Mouse (Mus musculus) hindbrain, embryonic 13.5 days (tissue): ENCODE measurements around the gene Rsg1. TPM values are rescaled to one million over a fixed set of nuclear protein-coding genes. Genes with fewer than 3 reads are reported as not detected.

Source experiments
- ATAC-seq: fragments of 200-750 bp; cut with Nextera tagmentation; 2 replicates; pipeline ENCODE4 v1.8.0; 2017; ENCODE audit warnings: moderate TSS enrichment; ENCODE audit not compliant: low FRiP score
- H3K27ac ChIP-seq: fragments of 300-500 bp; sonication (generic); 2 replicates; pipeline ENCODE4 v1.5.1; 2015; ENCODE audit warnings: inconsistent platforms, mild to moderate bottlenecking, moderate library complexity
- H3K27me3 ChIP-seq: fragments of 300-500 bp; sonication (generic); 2 replicates; pipeline ENCODE4 v1.6.1; 2015; ENCODE audit warnings: mild to moderate bottlenecking, inconsistent platforms
- H3K36me3 ChIP-seq: fragments of 300-500 bp; sonication (generic); 2 replicates; pipeline ENCODE4 v1.6.1; 2015; ENCODE audit warnings: mild to moderate bottlenecking, inconsistent platforms
- H3K4me1 ChIP-seq: fragments of 300-500 bp; sonication (generic); replicated peaks from 2 replicates; pipeline ENCODE4 v1.6.1; 2015; ENCODE audit warnings: inconsistent platforms
- H3K4me2 ChIP-seq: fragments of 300-500 bp; sonication (generic); 2 replicates; pipeline ENCODE4 v1.6.1; 2015; ENCODE audit warnings: inconsistent platforms, mild to moderate bottlenecking, moderate library complexity
- H3K4me3 ChIP-seq: fragments of 300-500 bp; sonication (generic); 2 replicates; pipeline ENCODE4 v1.5.1; 2015; ENCODE audit warnings: mild to moderate bottlenecking, inconsistent platforms
- H3K9ac ChIP-seq: fragments of 300-500 bp; sonication (generic); 2 replicates; pipeline ENCODE4 v1.6.1; 2015; ENCODE audit warnings: mild to moderate bottlenecking, inconsistent platforms
- H3K9me3 ChIP-seq: fragments of 300-500 bp; sonication (generic); 2 replicates; pipeline ENCODE4 v1.6.1; 2016; ENCODE audit warnings: inconsistent platforms
- WGBS: fragments of 180-500 bp; shearing (Covaris S2); methylation state at CpG from one replicate; pipeline ENCODE4 v1.1.7; 2015; 5-methylcytosine and 5-hydroxymethylcytosine counted together
- polyA plus RNA-seq: library from polyadenylated mRNA; unstranded; fragments of >200 nt; fragmentation: Nextera tagmentation; extraction: Ambion mirVana; gene quantifications from 2 replicates; pipeline ENCODE4 v1.2.1, GENCODE M21; 2015

Rsg1 gene
- polyA plus RNA-seq, 1 experiment from 2014 or later, result 8.5 TPM

DNA sequence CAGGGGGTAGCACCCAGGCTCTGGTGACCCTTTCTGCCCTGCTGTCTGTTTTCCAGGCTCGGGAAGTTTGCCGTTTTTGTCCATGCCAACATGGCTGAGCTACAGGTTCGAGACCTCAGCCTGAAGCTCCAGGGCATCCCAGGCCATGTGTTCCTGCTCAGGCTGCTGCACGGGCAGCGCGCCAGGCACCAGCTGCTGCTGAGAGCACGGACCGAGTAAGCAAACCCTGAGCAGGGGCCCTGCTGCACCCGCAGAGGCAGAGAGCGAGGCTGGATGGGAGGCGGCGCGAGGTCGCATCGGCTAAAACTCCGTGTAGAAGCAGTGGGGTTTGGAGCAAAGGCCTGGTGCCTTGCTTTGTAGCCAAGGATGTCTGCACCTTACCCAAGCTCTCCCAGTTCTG lies 40.5 kb downstream of the Rsg1 start:
- Histone ChIP-seq H3K27ac (no peak overlapping the region; the same call in 1 of the 2 replicates), H3K4me1 (peaks cover 7% of the 10 kb centered on the region), H3K4me2 (no peak overlapping the region), H3K36me3 (no peaks in the 10 kb centered on the region), H3K9ac (no peak overlapping the region), H3K9me3 (no peaks in the 10 kb centered on the region), H3K4me3 (no peak overlapping the region), H3K27me3 (peaks cover 23% of the 10 kb centered on the region)
- ATAC-seq, result no peak
- WGBS, result 58% methylated on average over 16 of the region's 16 CpGs

DNA sequence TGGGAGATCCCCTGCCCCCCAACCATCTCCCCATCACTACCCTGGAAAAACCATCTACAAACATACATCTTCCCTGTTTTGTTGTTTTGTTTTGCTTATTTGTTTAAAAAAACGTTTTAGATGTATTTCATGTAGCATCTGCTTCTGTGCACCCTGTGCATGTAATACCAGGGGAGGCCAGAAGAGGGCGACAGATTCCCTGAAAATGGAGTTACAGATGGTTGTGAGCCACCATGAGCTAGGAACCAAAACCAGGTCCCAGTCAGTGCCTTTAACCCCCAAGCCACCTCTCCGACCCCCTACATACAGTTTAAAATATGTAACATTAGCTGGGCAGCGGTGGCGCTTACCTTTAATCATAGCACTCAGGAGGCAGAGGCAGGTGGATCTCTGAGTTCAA lies 43.7 kb downstream of the Rsg1 start:
- Histone ChIP-seq H3K9ac (no peak overlapping the region), H3K4me2 (no peak overlapping the region), H3K27me3 (no peaks in the 10 kb centered on the region), H3K4me1 (peaks cover 7% of the 10 kb centered on the region), H3K9me3 (no peaks in the 10 kb centered on the region), H3K4me3 (no peak overlapping the region), H3K27ac (no peak overlapping the region), H3K36me3 (no peaks in the 10 kb centered on the region)
- no peak for ATAC-seq
- 67% methylated on average over 5 of the region's 5 CpGs for WGBS

DNA sequence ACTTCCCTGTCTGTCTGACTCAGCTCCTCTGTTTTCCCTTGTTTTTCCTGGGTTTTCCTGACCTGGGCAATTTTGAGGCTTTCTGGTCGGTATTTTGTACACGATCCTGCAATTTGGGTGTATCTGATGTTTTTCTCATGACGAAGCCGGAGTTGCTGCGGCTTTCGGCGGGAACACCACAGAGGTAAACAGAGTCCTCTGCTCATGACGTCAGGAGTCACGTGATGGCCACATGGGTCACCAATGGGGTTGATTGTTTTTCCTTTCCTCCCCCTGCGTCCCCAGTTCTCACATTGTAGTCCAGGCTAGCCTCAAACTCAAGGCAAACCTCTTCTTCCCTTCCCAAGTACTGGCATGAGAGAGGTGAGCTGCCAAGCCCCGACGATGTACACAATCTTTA lies 45.7 kb downstream of the Rsg1 start:
- no peak for ATAC-seq
- no peaks in the 10 kb centered on the region for H3K27me3 ChIP-seq
- H3K9me3 ChIP-seq, result no peaks in the 10 kb centered on the region
- H3K9ac ChIP-seq, result no peak overlapping the region
- H3K4me3 ChIP-seq, result no peak overlapping the region
- H3K36me3 ChIP-seq, result no peaks in the 10 kb centered on the region
- WGBS, result 80% methylated on average over 12 of the region's 12 CpGs
- H3K4me1 ChIP-seq, result peaks cover 4% of the 10 kb centered on the region
- H3K4me2 ChIP-seq, result no peak overlapping the region
- H3K27ac ChIP-seq, result no peak overlapping the region

DNA sequence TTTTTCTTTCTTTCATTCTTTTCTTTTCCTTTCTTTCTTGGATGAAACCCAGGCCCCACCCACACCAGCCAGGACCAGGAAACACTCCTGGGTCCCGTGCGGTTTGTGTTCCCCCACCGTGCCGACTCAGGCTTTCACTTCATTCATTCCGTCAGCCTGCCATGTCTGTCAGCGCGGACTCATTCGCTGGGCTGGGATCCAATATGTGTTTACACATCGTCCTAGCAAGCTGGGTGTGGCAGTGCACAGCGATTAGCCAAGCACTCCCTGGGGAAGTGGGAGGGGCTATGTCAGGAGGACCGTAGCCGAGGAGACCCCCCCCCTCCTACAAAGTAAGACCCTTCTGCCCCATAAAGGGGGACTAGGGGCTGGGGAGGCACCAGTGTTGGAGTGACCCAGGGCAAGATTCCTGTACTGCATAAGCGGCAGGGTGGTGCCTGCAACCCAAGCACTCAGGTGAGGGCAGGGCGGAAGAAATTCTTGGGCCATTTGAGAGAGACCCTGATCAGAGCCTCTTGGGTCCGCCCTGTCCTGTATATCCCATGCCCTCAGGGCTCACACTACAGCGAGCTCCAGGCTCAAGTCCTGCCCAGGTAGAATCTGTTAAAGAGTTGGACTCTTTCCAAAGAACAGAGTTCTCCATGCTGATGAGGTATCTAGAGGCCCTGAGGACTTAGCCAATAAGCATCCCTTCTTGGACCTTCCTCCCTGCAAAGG lies 46.4 kb downstream of the Rsg1 start:
- Histone ChIP-seq H3K9me3 (no peaks in the 10 kb centered on the region), H3K36me3 (no peaks in the 10 kb centered on the region), H3K4me3 (no peak overlapping the region), H3K9ac (no peak overlapping the region), H3K27me3 (no peaks in the 10 kb centered on the region), H3K27ac (no peak overlapping the region), H3K4me2 (no peak overlapping the region), H3K4me1 (no peaks in the 10 kb centered on the region)
- no peak for ATAC-seq
- 67% methylated on average over 16 of the region's 16 CpGs for WGBS

DNA sequence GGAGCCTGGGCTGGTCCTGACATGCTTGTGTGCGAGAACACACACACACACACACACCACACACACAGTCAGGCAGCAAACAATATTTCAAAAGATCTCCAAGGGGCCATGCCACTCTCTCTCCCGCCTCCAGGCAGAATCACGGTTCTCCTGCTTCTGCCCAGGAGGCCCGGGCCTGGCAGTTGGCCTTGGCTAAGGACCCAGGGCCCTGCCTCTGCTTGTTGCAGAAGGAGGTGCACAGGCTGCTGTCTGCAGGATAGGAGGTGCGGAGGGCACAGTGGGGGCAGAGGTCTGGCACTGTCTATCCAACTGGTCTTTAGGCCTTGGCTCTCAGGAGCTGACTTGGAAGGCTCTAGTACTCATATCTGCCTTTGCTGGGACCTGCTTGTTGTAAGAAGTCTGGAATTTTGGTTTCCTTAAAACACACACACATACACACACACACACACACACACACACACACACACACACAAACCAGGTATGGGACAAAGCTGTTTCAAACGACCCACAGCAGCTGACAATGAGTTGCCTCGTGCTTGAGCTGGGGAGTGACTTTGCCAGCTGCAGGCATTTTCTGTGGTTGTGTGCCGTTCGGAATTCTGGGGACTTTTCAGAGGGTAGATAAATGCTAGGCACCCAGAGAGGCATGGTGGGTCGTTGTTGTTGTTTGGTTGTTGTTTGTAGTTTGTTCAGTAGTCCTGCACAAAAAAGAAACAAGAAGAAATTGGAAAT lies 49.3 kb downstream of the Rsg1 start:
- Histone ChIP-seq H3K36me3 (no peaks in the 10 kb centered on the region), H3K27ac (no peak overlapping the region), H3K4me2 (no peak overlapping the region), H3K9ac (no peak overlapping the region), H3K4me1 (no peaks in the 10 kb centered on the region), H3K9me3 (0 out of 2 replicates have a peak, but pooled peaks cover 3% of the 10 kb centered on the region), H3K27me3 (no peaks in the 10 kb centered on the region), H3K4me3 (no peak overlapping the region)
- WGBS, result 84% methylated on average over 10 of the region's 10 CpGs
- ATAC-seq, result no peak

DNA sequence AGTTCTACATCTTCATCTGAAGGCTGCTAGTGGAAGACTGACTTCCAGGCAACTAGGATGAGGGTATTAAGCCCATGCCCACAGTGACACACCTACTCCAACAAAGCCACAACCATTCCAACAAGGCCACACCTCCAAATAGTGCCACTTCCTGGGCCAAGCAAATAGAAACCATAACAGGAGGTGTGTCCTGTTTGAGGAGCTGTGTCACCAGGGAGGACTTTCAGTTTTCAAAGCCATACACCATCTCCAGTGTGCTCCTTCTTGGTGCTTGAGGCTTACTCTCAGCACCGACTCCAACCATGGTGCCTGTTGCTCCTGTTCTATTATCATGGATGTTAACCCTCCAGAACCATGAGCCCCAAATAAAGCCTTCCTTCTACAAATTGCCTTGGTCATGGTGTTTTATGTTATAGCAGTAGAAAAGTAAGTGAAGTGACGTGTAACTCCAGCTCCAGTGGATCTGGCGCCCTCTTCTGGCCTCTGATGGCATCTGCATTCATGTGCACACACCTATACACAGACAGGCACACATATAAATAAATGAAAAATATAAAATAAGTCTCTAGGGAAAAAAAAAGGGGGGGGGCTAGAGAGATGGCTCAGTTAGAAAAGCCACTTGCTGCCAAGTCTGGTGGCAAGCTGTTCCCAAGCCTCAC lies 52.4 kb downstream of the Rsg1 start:
- Histone ChIP-seq H3K27ac (no peak overlapping the region), H3K4me3 (no peak overlapping the region), H3K4me1 (no peaks in the 10 kb centered on the region), H3K4me2 (no peak overlapping the region), H3K9me3 (0 out of 2 replicates have a peak, but pooled peaks cover 3% of the 10 kb centered on the region), H3K9ac (no peak overlapping the region), H3K27me3 (0 out of 2 replicates have a peak, but pooled peaks cover 2% of the 10 kb centered on the region), H3K36me3 (no peaks in the 10 kb centered on the region)
- 86% methylated on average over 3 of the region's 3 CpGs for WGBS
- no peak for ATAC-seq

DNA sequence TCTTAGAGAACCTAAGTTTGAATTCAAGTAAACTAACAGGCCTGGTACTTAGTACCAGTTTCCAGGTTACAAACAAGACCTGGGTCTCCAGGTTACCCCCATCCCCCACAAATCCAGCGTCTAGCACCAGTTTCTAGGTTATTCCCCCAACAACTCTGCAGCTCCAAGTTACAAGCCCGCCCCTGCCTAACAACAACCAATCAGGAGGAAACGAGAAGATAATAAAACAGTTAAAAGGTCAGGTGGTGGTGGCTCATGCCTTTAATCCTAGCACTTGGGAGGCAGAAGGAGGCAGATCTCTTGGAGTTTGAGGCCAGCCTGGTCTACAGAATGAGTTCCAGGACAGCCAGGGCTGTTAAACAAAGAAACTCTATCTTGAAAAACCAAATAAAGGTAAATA lies 53.5 kb downstream of the Rsg1 start:
- Histone ChIP-seq H3K36me3 (no peaks in the 10 kb centered on the region), H3K4me3 (no peak overlapping the region), H3K9me3 (0 out of 2 replicates have a peak, but pooled peaks cover 3% of the 10 kb centered on the region), H3K9ac (no peak overlapping the region), H3K27ac (no peak overlapping the region), H3K4me1 (no peaks in the 10 kb centered on the region), H3K27me3 (peaks cover 7% of the 10 kb centered on the region; the same call in 1 of the 2 replicates), H3K4me2 (no peak overlapping the region)
- 86% methylated on average over 3 of the region's 3 CpGs for WGBS
- no peak for ATAC-seq

DNA sequence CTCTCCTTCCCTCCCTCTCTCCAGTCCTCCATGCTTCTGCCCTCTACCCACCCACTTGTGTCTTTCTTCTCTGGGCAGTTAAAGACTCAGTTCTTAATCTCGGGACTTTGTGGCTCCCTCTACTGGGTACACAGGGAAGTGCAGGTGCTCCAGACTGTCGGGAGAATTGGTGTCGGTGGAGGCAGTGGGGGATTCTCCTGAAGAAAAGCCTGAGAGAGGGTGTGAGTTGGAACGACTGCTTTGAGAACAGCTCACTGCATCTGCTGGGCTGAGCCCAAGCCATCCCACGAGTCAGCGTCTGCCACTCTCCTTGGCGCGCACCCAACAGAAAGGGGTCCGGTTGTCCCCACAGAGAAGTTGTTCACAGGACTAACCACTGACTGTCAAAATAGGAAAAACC lies 54.1 kb downstream of the Rsg1 start:
- no peak overlapping the region for H3K27ac ChIP-seq
- ATAC-seq, result no peak
- no peaks in the 10 kb centered on the region for H3K36me3 ChIP-seq
- no peaks in the 10 kb centered on the region for H3K4me1 ChIP-seq
- no peak overlapping the region for H3K4me2 ChIP-seq
- peaks cover 13% of the 10 kb centered on the region; the same call in 1 of the 2 replicates for H3K27me3 ChIP-seq
- H3K9me3 ChIP-seq, result 0 out of 2 replicates have a peak, but pooled peaks cover 3% of the 10 kb centered on the region
- H3K4me3 ChIP-seq, result no peak overlapping the region
- no peak overlapping the region for H3K9ac ChIP-seq
- 42% methylated on average over 9 of the region's 9 CpGs for WGBS

DNA sequence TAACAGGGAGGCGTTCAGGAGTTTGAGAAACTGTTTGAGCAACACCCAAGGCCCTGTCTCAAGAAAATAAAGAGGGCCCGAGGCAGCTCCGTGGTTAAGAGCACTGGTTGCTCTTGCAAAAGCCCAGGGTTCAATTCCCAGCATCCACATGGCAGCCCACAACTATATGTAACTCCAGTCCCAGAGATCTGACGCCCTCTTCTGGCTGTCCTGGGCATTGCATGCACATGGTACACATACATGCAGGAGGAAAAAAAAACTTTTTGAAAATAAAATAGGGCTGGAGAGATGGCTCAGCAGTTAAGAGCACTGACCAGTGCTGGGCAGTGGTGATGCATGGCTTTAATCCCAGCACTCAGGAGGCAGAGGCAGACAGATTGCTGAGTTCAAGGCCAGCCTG lies 54.6 kb downstream of the Rsg1 start:
- Histone ChIP-seq H3K4me1 (0 out of 2 replicates have a peak, but pooled peaks cover under 1% of the 10 kb centered on the region), H3K36me3 (no peaks in the 10 kb centered on the region), H3K9me3 (0 out of 2 replicates have a peak, but pooled peaks cover 3% of the 10 kb centered on the region), H3K4me3 (no peak overlapping the region), H3K27ac (no peak overlapping the region), H3K4me2 (no peak overlapping the region), H3K27me3 (peaks cover 14% of the 10 kb centered on the region; the same call in 1 of the 2 replicates), H3K9ac (no peak overlapping the region)
- no peak for ATAC-seq
- WGBS, result 84% methylated on average over 4 of the region's 4 CpGs

DNA sequence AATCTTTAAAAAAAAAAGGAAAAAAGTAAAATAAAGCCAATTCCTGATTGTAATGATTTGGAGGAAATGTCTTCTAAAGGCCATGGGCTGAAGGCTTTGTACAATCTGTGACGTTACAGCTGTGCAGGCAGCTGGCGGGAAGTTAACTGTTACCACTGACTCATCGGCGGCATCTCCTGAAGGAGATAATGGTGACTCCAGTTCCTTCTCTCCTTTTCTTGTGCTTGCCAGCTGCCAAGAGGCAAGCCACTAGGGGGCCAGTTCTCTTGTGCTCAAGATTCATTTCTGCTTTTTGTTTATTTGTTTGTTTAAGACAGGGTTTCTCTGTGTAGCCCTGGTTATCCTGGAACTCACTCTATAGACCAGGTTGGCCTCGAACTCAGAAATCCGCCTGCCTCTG lies 55.3 kb downstream of the Rsg1 start:
- no peak overlapping the region for H3K27ac ChIP-seq
- no peaks in the 10 kb centered on the region for H3K36me3 ChIP-seq
- 80% methylated on average over 6 of the region's 6 CpGs for WGBS
- H3K9ac ChIP-seq, result no peak overlapping the region
- 0 out of 2 replicates have a peak, but pooled peaks cover 3% of the 10 kb centered on the region for H3K4me1 ChIP-seq
- no peak overlapping the region for H3K4me3 ChIP-seq
- ATAC-seq, result no peak
- peaks cover 17% of the 10 kb centered on the region; the same call in 1 of the 2 replicates for H3K27me3 ChIP-seq
- 0 out of 2 replicates have a peak, but pooled peaks cover 3% of the 10 kb centered on the region for H3K9me3 ChIP-seq
- no peak overlapping the region for H3K4me2 ChIP-seq

DNA sequence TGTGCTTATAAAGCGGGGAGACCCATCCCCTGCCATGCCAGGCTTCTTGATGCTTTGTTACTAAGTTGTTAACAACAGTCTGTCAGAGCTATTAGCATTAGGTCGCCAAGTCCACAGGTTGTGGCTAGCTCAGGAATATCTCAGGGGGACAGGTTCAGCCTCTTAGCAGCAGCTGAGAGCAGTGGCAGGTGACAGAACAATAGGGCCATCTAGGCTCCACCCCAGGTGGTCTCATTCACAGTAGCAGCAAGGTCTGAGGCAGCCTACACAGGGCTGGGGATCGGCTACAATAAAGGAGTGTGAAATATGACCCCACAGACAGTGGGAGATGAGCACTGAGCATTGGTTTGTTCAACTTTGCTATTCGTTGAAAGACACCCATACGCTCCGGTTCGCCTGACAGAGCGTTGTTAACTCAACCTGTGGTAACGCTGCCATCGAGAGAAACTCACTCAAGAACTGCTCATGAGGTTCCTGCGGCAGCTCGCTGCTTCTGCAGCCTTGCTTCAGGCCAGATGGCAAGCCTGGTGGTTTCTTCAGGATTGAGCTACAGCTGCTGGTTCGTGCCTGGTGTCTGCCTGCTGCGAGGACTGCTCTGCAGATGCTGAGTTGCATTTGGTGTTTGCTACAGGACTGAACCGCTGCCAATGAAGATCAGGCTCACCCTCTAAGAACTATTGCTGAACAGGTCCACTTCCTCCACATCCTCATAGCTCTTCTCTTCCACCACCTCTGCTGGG lies 56.6 kb downstream of the Rsg1 start:
- 48% methylated on average over 15 of the region's 15 CpGs for WGBS
- Histone ChIP-seq H3K9me3 (0 out of 2 replicates have a peak, but pooled peaks cover 3% of the 10 kb centered on the region), H3K9ac (no peak overlapping the region), H3K27me3 (peaks cover 21% of the 10 kb centered on the region), H3K27ac (no peak overlapping the region), H3K4me3 (no peak overlapping the region), H3K4me2 (no peak overlapping the region), H3K36me3 (no peaks in the 10 kb centered on the region), H3K4me1 (peaks cover 16% of the 10 kb centered on the region)
- no peak for ATAC-seq

GRCm38 (mm10) chr4:141271228-141271627 lies 57.5 kb downstream of the Rsg1 start:
- no peak overlapping the region for H3K4me3 ChIP-seq
- 77% methylated on average over 7 of the region's 7 CpGs for WGBS
- H3K27ac ChIP-seq, result no peak overlapping the region
- peaks cover 26% of the 10 kb centered on the region for H3K27me3 ChIP-seq
- no peak overlapping the region for H3K9ac ChIP-seq
- no peak for ATAC-seq
- H3K4me2 ChIP-seq, result no peak overlapping the region
- H3K4me1 ChIP-seq, result peaks cover 16% of the 10 kb centered on the region
- no peaks in the 10 kb centered on the region for H3K36me3 ChIP-seq
- H3K9me3 ChIP-seq, result 0 out of 2 replicates have a peak, but pooled peaks cover 1% of the 10 kb centered on the region
